Mouse (Mus musculus): ENCODE data around the gene Zfp839. TPM values are rescaled to one million over a fixed set of nuclear protein-coding genes. Genes with fewer than 3 reads are reported as not detected.

Zfp839 gene
- total RNA-seq (2021) = 10 to 100 TPM; 10.3 to 12.7 TPM

- DNase-seq (ENCODE audit: extremely low spot score in 1 of 2, low spot score in 1 of 2) = peak; percentile 86 to 87
Observed at GRCm38 (mm10) chr12:110850010-110850928, at the start of gene Zfp839. Zfp839 (plus strand) TSS chr12:110850253.

- DNase-seq (ENCODE audit: extremely low spot score in 1 of 2, low spot score in 1 of 2) = no peak
Observed at GRCm38 (mm10) chr12:110801876-110802464, 48.1 kb upstream of the Zfp839 start.

GRCm38 (mm10) chr12:110802674-110803297, 47.3 kb upstream of the Zfp839 start:
- no peak for DNase-seq (ENCODE audit: extremely low spot score in 1 of 2, low spot score in 1 of 2)

GRCm38 (mm10) chr12:110804261-110804660, 45.8 kb upstream of the Zfp839 start:
- DNase-seq (ENCODE audit: extremely low spot score in 1 of 2, low spot score in 1 of 2) = no peak

GRCm38 (mm10) chr12:110806301-110806970, 43.6 kb upstream of the Zfp839 start:
- DNase-seq (ENCODE audit: extremely low spot score in 1 of 2, low spot score in 1 of 2) = peak in 1 of 2 experiments; percentile 39

- no peak for DNase-seq (ENCODE audit: extremely low spot score in 1 of 2, low spot score in 1 of 2)
Observed at GRCm38 (mm10) chr12:110808430-110808829, 41.6 kb upstream of the Zfp839 start.

GRCm38 (mm10) chr12:110808848-110809247, 41.2 kb upstream of the Zfp839 start:
- DNase-seq (ENCODE audit: extremely low spot score in 1 of 2, low spot score in 1 of 2) = no peak

GRCm38 (mm10) chr12:110813132-110813531, 36.9 kb upstream of the Zfp839 start:
- DNase-seq (ENCODE audit: extremely low spot score in 1 of 2, low spot score in 1 of 2) = no peak

- no peak for DNase-seq (ENCODE audit: extremely low spot score in 1 of 2, low spot score in 1 of 2)
Observed at GRCm38 (mm10) chr12:110813624-110814023, 36.4 kb upstream of the Zfp839 start.

GRCm38 (mm10) chr12:110814924-110815323, 35.1 kb upstream of the Zfp839 start:
- DNase-seq (ENCODE audit: extremely low spot score in 1 of 2, low spot score in 1 of 2) = no peak

GRCm38 (mm10) chr12:110816833-110817232, 33.2 kb upstream of the Zfp839 start:
- DNase-seq (ENCODE audit: extremely low spot score in 1 of 2, low spot score in 1 of 2) = no peak

GRCm38 (mm10) chr12:110819367-110819766, 30.7 kb upstream of the Zfp839 start:
- DNase-seq (ENCODE audit: extremely low spot score in 1 of 2, low spot score in 1 of 2) = no peak

GRCm38 (mm10) chr12:110821787-110822186, 28.3 kb upstream of the Zfp839 start:
- no peak for DNase-seq (ENCODE audit: extremely low spot score in 1 of 2, low spot score in 1 of 2)

- no peak for DNase-seq (ENCODE audit: extremely low spot score in 1 of 2, low spot score in 1 of 2)
Observed at GRCm38 (mm10) chr12:110822366-110822765, 27.7 kb upstream of the Zfp839 start.

GRCm38 (mm10) chr12:110828908-110829307, 21.1 kb upstream of the Zfp839 start:
- DNase-seq (ENCODE audit: extremely low spot score in 1 of 2, low spot score in 1 of 2) = no peak

GRCm38 (mm10) chr12:110830293-110831024, 19.6 kb upstream of the Zfp839 start:
- DNase-seq (ENCODE audit: extremely low spot score in 1 of 2, low spot score in 1 of 2) = no peak

- DNase-seq (ENCODE audit: extremely low spot score in 1 of 2, low spot score in 1 of 2) = no peak
Observed at GRCm38 (mm10) chr12:110835182-110835581, 14.9 kb upstream of the Zfp839 start.

GRCm38 (mm10) chr12:110836729-110837128, 13.3 kb upstream of the Zfp839 start:
- DNase-seq (ENCODE audit: extremely low spot score in 1 of 2, low spot score in 1 of 2) = no peak

GRCm38 (mm10) chr12:110837192-110837841, 12.7 kb upstream of the Zfp839 start:
- DNase-seq (ENCODE audit: extremely low spot score in 1 of 2, low spot score in 1 of 2) = no peak
